Mouse (Mus musculus) 3134 (cell line): Measurements from ENCODE around the gene Sec16a.
"Not testable (repeated sequence)": the region's sequence is repeated elsewhere in the genome, so short reads cannot be mapped to it uniquely, and the experiment has no call there.

ENCODE experiments used
- DNase-seq: peaks from one replicate; pipeline ENCODE4 v3.0.0-alpha.2; 2011; ENCODE audit warnings: low spot score; ENCODE audit not compliant: insufficient read length; ENCODE audit errors: extremely low read depth

The Sec16a gene

DNA sequence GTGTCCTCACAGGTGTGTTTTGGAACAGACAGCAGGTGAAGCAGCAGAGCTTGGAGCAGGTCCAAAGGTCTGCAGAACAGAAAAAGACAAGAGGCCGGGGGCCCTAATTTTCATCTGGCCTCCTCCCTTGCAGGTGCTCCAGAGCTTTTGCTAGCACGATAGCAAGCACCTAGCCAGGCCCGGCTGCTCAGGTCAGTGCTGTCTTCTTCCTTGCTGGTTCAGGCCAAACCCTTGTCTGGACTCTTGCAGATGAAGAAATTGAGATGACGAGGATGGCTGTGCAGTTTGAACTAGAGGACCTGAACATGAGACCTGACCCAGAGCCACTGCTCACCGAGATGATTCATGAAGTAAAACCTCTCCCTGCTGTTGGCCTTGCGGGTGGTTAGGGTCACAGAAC is 53.4 kb downstream of the Sec16a start:
- DNase-seq, result no peak

DNA sequence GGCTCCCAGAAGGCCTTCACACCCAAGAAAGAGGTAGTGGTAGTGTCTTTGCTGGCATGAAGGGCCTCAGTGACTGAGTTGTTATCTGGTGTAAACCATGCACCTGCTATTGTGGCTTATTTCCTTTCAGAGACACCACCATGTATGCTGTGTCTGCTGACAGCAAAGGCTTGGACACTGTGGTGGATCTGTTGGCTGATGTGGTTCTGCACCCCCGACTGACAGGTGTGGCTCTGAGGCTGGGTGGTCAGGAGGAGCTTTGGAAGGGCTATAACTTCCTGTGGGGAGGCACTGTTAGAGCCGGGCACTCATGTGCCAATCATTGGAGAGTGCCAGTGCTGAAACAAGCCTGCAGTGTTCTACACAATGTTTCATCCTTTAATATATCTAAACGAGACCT is 54.1 kb downstream of the Sec16a start:
- DNase-seq, result no peak

DNA sequence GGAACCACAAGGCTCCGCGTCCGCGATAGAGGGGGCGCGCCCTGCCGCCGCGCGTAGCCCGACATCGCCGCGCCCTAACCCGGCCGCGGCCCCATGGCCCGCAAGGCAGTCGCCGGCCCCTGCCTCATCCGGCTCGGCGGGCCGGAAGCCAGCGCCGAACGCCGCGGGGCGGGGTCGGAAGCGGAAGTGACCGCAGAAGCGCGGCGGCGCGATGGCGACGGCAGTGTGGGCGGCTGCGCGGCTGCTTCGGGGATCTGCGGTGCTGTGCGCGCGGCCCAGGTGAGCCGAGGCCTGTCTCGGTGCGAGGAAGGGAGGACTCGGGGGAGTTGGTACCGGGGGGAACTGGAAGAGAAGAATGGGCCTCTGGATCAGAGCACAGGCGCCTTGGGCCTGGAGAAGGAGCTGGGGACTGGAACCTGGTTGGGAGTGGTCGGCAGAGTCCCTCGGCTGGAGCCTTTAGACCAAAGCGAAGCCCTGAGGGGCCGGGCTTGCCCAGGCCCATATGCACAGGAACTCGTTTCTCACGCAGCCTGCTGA is 55.8 kb downstream of the Sec16a start, which contains the start of the genes Entr1 and Pmpca:
Gene Entr1, minus strand, starts transcription at position 163 of the 537 bp plus-strand sequence.
Gene Pmpca, plus strand, starts transcription at position 186 of the 537 bp plus-strand sequence.
- DNase-seq, result peak; percentile 83

DNA sequence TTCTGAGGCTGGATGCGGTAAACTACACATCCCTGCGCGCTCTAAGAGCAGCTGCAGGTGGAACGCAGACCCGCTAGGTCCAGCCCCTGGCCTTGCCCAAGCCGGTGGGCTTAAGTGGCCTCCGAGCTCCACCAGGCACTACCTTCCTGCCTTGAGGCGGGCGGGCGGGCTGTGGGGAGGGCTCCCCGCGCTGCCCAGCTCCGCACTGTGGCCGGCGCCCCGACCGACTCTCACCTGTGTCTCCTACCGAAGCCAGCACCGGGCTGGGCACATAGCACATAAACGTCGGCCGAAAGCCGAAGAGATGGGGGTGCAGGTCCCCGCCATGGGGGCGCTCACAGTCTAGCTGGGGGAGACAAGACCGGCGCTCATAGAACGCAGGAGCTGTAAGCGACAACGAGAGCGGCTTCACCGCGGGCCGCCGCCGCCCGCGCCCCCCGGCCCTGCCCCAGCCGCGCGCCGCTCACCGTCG is 56.3 kb downstream of the Sec16a start:
- DNase-seq, result no peak

DNA sequence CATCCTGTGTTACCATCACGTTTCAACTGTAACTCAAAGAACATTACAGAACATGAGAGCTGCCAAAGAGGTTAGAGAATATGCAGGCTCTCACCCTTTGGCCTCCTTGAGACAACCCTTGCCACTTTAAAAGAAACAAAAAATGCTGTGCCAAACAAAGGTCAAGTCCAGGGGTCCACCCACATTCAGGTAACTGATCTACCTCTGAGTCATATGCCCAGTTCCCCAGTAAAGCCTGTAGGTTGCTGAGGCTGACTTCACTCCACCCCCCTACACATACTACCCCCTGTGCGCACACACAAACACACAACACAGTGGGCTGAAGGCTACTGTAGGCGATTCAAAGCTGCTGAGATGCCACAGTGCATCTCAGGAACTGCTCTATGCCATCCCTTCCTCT is 57.3 kb downstream of the Sec16a start:
- no peak for DNase-seq

DNA sequence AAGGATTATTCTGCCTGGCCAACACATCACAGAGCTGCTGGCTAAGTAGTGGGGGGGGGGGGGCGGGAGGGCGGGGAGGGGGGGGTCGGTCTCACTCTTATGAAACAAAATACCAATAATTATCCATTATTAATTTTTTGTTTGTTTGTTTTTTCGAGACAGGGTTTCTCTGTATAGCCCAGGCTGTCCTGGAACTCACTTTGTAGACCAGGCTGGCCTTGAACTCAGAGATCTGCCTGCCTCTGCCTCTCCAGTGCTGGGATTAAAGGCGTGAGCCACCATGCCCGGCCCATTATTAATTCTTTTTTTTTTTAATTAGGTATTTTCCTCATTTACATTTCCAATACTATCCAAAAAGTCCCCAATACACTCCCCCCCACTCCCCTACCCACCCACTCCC is 64.1 kb downstream of the Sec16a start:
- DNase-seq, result not testable (repeated sequence)

DNA sequence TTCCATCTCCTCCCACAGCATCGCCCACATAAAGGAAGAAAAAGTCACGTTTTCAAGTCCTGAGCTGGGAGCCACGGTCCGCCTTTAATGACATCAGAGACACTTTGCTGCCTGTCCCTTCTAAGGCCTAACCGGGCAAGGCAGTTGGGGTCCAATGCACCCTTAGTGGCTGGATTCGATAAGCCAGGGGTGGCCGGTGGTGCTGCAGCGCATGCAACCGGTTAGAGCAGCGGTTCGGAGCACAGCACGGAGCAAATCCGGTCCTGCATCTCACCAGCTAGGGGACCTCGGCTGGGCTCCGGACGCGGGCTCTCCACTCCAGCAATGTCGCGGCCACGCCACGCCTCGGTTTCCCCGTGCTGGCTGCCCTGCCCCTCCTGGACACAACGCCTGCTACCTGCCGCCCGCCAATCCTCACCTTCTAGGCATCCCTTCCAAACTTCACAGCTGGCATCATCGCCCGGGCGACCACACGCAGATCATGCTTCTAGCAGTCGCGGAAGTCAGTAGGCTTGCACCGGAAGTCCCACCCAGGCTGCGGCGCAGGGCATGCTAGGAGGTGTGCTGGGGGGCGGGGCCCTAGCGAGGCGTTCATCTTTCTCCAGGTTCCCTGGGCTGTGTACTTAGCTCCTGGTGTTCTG is 64.8 kb downstream of the Sec16a start, which contains the start of gene Snapc4:
Gene Snapc4, minus strand, starts transcription at position 523 of the 641 bp plus-strand sequence.
- DNase-seq, result peak; percentile 85

DNA sequence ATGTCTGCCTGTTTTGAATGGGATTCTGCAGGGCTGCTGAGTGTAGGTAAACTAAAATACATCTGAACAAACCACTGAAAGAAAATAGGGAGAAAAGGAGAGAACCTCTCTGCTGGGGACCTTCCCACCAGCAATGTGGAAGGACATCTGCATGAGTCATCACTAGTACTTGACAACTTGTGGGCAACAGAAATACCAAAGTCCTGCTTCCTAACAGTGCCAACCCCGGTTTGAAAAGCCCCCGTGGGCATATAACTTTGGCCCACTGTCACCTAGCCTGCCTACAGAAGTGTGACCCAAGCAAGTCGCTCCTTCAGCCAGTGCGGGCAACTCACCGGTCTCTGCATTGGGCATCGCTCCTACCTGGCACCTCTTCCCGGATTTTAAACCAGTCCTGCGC is 72.6 kb downstream of the Sec16a start:
- DNase-seq, result peak; percentile 43

DNA sequence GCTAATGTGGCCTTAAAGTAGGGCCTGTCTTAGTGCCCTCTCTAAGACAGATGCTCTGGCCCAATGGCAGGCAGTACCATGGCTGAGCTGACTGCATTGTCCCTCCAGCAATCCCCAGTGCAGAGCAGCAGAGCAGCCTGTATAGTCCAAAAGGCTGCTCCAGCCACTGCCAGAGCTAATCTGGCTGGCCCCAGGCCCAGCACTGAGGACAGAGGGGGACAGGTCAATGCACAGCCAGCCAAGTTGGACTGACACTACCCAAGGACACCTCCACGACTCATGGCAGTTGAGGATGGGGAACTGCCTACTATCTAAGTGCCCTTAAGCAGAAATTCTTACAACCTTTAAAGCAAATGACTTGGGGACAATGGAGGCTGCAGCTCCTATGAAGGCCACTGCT is 76.4 kb downstream of the Sec16a start:
- no peak for DNase-seq

DNA sequence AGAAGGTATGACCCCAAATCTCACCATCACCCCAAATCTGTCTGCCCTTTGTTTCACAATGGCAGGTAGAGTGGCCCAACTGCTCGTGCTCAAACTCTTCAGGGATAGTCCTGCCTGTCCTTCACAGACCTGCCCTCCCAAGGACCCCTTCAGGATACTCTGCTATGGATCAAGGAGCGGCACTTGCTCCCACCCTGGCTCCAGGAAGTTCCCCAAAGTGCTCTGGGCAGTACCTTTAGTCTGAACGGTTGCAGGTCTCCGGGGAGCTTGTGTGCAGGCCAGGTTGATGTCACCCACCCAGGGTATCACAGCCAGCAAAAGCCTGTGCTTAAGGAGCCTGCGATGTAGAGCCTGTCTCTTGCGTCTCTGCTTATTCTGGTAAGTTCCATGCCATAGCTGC is 77.1 kb downstream of the Sec16a start:
- no peak for DNase-seq

DNA sequence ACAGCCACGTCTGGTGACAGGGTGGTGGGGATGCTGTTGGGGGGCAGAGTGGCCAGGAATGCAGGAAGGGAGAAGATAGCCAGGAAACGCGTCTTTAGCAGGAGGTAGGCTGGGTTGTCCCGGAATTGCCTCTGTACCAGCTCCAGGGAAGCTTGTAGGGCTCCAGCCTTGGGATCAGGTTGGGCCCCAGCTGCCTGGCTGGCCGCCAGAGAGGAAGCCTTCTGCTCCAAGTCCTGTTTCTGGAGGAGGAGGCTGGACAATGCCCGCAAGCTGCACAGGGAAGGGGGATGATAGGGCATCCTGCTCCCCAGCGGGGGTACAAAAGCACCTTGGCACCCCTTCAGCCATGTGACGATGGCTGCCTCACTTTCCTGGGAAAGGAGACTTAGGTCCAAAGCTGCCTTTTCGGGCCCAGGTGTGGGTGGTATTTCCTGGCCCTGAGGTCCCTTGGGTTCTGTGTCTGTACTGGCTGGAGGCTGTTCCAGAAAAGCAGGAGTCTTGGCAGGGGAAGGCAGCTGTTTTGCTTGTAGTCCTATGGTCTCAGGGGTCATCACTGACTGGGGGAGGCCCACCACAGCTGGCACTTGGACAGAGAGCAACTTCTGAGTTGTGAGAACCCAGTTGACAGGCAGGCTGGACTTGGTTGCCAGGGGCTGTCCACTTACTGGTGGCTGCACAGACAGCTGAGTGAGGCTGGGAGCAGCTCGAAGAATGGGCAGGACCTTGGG is 80.1 kb downstream of the Sec16a start:
- no peak for DNase-seq

DNA sequence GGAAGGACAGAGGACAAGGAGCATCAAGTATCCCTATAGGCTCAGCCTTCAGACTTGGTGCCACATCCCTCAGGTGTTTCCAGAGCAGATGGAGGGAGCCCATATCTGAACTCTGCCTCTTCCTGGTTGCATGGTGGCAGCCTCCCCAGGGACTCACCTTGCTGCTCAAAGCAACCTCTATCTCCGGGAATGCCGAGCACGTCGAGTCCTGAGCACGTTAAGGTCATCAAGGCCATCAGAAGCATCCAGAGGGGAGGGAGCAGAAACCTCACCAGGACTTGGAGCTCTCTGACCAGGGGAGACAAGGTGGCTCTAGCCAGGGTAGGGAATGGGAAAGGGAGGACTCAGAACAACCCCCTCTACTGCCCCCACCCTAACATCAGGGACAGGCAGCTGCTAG is 81.5 kb downstream of the Sec16a start:
- no peak for DNase-seq

DNA sequence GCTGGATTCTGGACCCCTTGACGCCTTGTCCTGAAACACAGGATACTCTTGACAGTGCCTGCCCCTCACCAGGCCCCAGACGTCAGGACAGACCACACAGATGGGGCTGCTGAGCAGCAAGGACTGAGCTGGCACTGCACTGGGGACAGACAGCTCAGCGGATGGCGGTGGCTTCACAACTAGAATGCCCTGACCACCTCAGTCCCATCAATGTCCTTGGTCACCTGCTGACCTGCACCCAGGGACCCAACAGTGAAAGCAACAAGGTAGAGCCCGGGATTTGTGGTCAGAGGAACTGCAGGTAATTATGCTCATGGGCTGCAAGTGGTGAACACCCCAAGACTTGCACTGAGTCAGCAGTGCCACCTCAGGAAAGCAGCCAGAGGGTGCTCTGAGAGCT is 82.0 kb downstream of the Sec16a start:
- DNase-seq, result no peak

DNA sequence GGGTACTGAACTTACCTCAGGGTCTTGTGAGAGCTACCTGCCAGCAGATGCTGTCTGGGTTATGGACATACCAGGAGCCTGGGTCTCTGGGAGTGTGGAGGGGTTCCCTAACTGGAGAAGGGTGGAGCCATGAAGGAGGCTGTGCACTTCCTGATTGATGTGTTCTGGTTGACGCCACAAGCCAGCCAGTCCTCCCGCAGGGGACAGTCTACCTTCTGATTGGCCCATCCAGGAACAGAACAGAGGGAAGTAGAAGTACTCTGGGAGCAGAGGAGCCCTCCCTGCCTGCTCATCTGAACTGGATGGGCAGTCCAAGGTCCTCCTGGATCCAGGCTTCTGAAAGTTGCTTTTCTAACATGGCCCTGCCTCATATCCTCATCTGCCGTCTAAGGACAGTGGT is 84.2 kb downstream of the Sec16a start, which contains the start of gene Card9:
Gene Card9, minus strand, starts transcription at position 147 of the 400 bp plus-strand sequence.
- DNase-seq, result no peak

DNA sequence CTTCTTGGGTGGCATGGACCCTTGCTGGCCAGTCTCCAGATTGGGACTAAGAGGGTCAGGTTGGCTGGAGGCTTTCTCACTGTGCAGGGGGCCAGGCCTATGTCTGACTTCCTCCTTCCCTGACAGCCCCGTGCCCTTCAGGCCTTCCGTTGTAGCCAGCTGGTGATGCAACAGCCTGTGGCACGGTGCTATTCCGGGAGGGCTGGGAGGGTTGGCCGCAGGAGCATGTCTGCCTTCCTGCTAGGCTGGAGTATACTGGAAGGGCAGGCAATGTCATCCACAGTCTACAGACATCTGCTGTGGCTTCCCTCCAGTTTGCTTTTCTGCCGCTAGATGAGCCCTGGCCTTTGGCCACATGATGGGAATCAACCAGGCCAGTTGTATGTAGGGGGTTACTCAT is 85.0 kb downstream of the Sec16a start:
- no peak for DNase-seq
